Mouse (Mus musculus) lung, embryonic 14.5 days (tissue): ENCODE data around the gene Gtf2ird1. TPM values are rescaled to one million over a fixed set of nuclear protein-coding genes. Genes with fewer than 3 reads are reported as not detected.
A peak's percentile ranks its signal among the peaks of the same experiment; 100 is the strongest.

Experiments used
- ATAC-seq: fragments of 200-750 bp; cut with Nextera tagmentation; 2 replicates; pipeline ENCODE4 v1.8.0; 2017; ENCODE audit warnings: mild to moderate bottlenecking, moderate TSS enrichment, moderate library complexity; ENCODE audit not compliant: insufficient read depth
- DNase-seq: peaks from one replicate; pipeline ENCODE4 v3.0.0-alpha.2; 2015
- H3K27ac ChIP-seq: fragments of 300-500 bp; sonication (generic); 2 replicates; pipeline ENCODE4 v1.5.1; 2014; ENCODE audit warnings: low read depth, mild to moderate bottlenecking, moderate library complexity
- H3K27me3 ChIP-seq: fragments of 300-500 bp; sonication (generic); 2 replicates; pipeline ENCODE4 v1.6.1; 2014; ENCODE audit warnings: low read length, control low read depth; ENCODE audit not compliant: insufficient read depth
- H3K36me3 ChIP-seq: fragments of 300-500 bp; sonication (generic); 2 replicates; pipeline ENCODE4 v1.6.1; 2014; ENCODE audit warnings: control low read depth; ENCODE audit not compliant: insufficient read depth
- H3K4me1 ChIP-seq: fragments of 300-500 bp; sonication (generic); 2 replicates; pipeline ENCODE4 v1.6.1; 2014; ENCODE audit warnings: antibody characterized with exemption, control low read depth; ENCODE audit not compliant: insufficient read depth
- H3K4me2 ChIP-seq: fragments of 300-500 bp; sonication (generic); 2 replicates; pipeline ENCODE4 v1.6.1; 2014; ENCODE audit warnings: mild to moderate bottlenecking
- H3K4me3 ChIP-seq: fragments of 300-500 bp; sonication (generic); 2 replicates; pipeline ENCODE4 v1.5.1; 2014; ENCODE audit warnings: low read depth, low read length
- H3K9ac ChIP-seq: fragments of 300-500 bp; sonication (generic); 2 replicates; pipeline ENCODE4 v1.6.1; 2014
- H3K9me3 ChIP-seq: fragments of 300-500 bp; sonication (generic); 2 replicates; pipeline ENCODE4 v1.6.1; 2016; ENCODE audit warnings: low read depth, low read length, control low read depth
- CTCF ChIP-seq: IDR thresholded peaks from 2 replicates; pipeline ENCODE4 v1.5.1; 2016; ENCODE audit warnings: antibody characterized with exemption, low read depth
- WGBS: fragments of 180-500 bp; shearing (Covaris S2); extraction: QIAGEN DNeasy Blood & Tissue Kit; methylation state at CpG from one replicate; pipeline ENCODE4 v1.1.7; 2014; 5-methylcytosine and 5-hydroxymethylcytosine counted together
- polyA plus RNA-seq: library from polyadenylated mRNA; unstranded; fragments of >200 nt; fragmentation: Nextera tagmentation; extraction: Ambion mirVana; gene quantifications from 2 replicates; pipeline ENCODE4 v1.2.1, GENCODE M21; 2014

Gene Gtf2ird1
- polyA plus RNA-seq, 1 experiment from 2014 or later: 82.5 TPM

- WGBS: 87% methylated on average over 6 of the region's 6 CpGs
- Histone ChIP-seq H3K4me3 (no peak overlapping the region), H3K4me1 (peaks cover 21% of the 10 kb centered on the region), H3K27me3 (no peaks in the 10 kb centered on the region), H3K4me2 (no peak overlapping the region), H3K27ac (no peak overlapping the region), H3K36me3 (peaks cover 10% of the 10 kb centered on the region; the same call in 1 of the 2 replicates), H3K9ac (no peak overlapping the region), H3K9me3 (no peaks in the 10 kb centered on the region; the same call in 1 of the 2 replicates)
- ATAC-seq: no peak
- no peak for DNase-seq
- TF ChIP-seq CTCF: no peak
These were observed 17.7 kb downstream of the Gtf2ird1 start for GRCm38 (mm10) chr5:134438676-134439425.

GRCm38 (mm10) chr5:134437459-134437827 lies 19.1 kb downstream of the Gtf2ird1 start:
- Histone ChIP-seq H3K4me2 (no peak overlapping the region), H3K9ac (no peak overlapping the region), H3K9me3 (no peaks in the 10 kb centered on the region), H3K36me3 (peaks cover 7% of the 10 kb centered on the region; the same call in 1 of the 2 replicates), H3K4me1 (peaks cover 21% of the 10 kb centered on the region), H3K4me3 (no peak overlapping the region), H3K27me3 (no peaks in the 10 kb centered on the region), H3K27ac (0 out of 2 replicates have a peak overlapping the region, but pooled peaks have one; percentile 8)
- TF ChIP-seq CTCF: no peak
- ATAC-seq: no peak
- WGBS: 67% methylated on average over 14 of the region's 14 CpGs
- peak; percentile 23 for DNase-seq

GRCm38 (mm10) chr5:134436782-134437458 lies 19.6 kb downstream of the Gtf2ird1 start:
- Histone ChIP-seq H3K36me3 (0 out of 2 replicates have a peak, but pooled peaks cover 3% of the 10 kb centered on the region), H3K4me3 (no peak overlapping the region), H3K9ac (no peak overlapping the region), H3K4me1 (peaks cover 21% of the 10 kb centered on the region), H3K27ac (peak overlapping the region; percentile 32; the same call in 1 of the 2 replicates), H3K27me3 (no peaks in the 10 kb centered on the region), H3K9me3 (no peaks in the 10 kb centered on the region), H3K4me2 (no peak overlapping the region)
- DNase-seq: no peak
- TF ChIP-seq CTCF: no peak
- 83% methylated on average over 13 of the region's 13 CpGs for WGBS
- no peak for ATAC-seq

- 49% methylated on average over 12 of the region's 12 CpGs for WGBS
- peak; percentile 50 for DNase-seq
These were observed 20.6 kb downstream of the Gtf2ird1 start for GRCm38 (mm10) chr5:134435836-134436331.

GRCm38 (mm10) chr5:134433137-134433536 lies 23.4 kb downstream of the Gtf2ird1 start:
- no peak overlapping the region for H3K9ac ChIP-seq
- ATAC-seq (no peak), DNase-seq (peak; percentile 18)
- H3K9me3 ChIP-seq: no peaks in the 10 kb centered on the region
- no peak overlapping the region for H3K4me2 ChIP-seq
- TF ChIP-seq CTCF: no peak
- H3K27ac ChIP-seq: no peak overlapping the region
- WGBS: 48% methylated on average over 10 of the region's 10 CpGs
- H3K36me3 ChIP-seq: 0 out of 2 replicates have a peak, but pooled peaks cover 6% of the 10 kb centered on the region
- H3K4me1 ChIP-seq: peaks cover 12% of the 10 kb centered on the region; the same call in 1 of the 2 replicates
- no peaks in the 10 kb centered on the region for H3K27me3 ChIP-seq
- H3K4me3 ChIP-seq: no peak overlapping the region

More at GRCm38 (mm10) chr5:134435836-134436331, 20.6 kb downstream of the Gtf2ird1 start:
- Histone ChIP-seq H3K4me3 (no peak overlapping the region), H3K27ac (peak overlapping the region; percentile 63; the same call in 1 of the 2 replicates), H3K4me1 (peaks cover 18% of the 10 kb centered on the region), H3K27me3 (no peaks in the 10 kb centered on the region), H3K4me2 (no peak overlapping the region), H3K9me3 (no peaks in the 10 kb centered on the region), H3K36me3 (0 out of 2 replicates have a peak, but pooled peaks cover 3% of the 10 kb centered on the region), H3K9ac (0 out of 2 replicates have a peak overlapping the region, but pooled peaks have one; percentile 9)
- no peak for TF ChIP-seq CTCF
- 0 out of 2 replicates have a peak, but pooled peaks have one; percentile 9 for ATAC-seq

GRCm38 (mm10) chr5:134430087-134430486 lies 26.4 kb downstream of the Gtf2ird1 start:
- 79% methylated on average over 4 of the region's 4 CpGs for WGBS
- ATAC-seq (no peak), DNase-seq (no peak)
- H3K27me3 ChIP-seq: no peaks in the 10 kb centered on the region
- TF ChIP-seq CTCF: no peak
- H3K9me3 ChIP-seq: no peaks in the 10 kb centered on the region
- H3K4me2 ChIP-seq: no peak overlapping the region
- H3K4me1 ChIP-seq: peaks cover 7% of the 10 kb centered on the region; the same call in 1 of the 2 replicates
- no peak overlapping the region for H3K9ac ChIP-seq
- H3K27ac ChIP-seq: no peak overlapping the region
- no peak overlapping the region for H3K4me3 ChIP-seq
- 0 out of 2 replicates have a peak, but pooled peaks cover 6% of the 10 kb centered on the region for H3K36me3 ChIP-seq

GRCm38 (mm10) chr5:134427664-134428063 lies 28.9 kb downstream of the Gtf2ird1 start:
- Histone ChIP-seq H3K36me3 (peaks cover 11% of the 10 kb centered on the region; the same call in 1 of the 2 replicates), H3K9me3 (no peaks in the 10 kb centered on the region), H3K27ac (no peak overlapping the region), H3K4me2 (no peak overlapping the region), H3K4me1 (no peaks in the 10 kb centered on the region), H3K4me3 (no peak overlapping the region), H3K27me3 (no peaks in the 10 kb centered on the region), H3K9ac (no peak overlapping the region)
- no peak for TF ChIP-seq CTCF
- DNase-seq: no peak
- ATAC-seq: no peak
- 82% methylated on average over 9 of the region's 9 CpGs for WGBS
